Mouse (Mus musculus): ENCODE measurements at regions not wholly inside any gene's neighbourhood (a gene's known extent, or its start where the extent isn't known, plus 50 kb on each side); places are given as distances from the start of the nearest gene placed in this dataset.
A peak's percentile ranks its signal among the peaks of the same experiment; 100 is the strongest.

DNA sequence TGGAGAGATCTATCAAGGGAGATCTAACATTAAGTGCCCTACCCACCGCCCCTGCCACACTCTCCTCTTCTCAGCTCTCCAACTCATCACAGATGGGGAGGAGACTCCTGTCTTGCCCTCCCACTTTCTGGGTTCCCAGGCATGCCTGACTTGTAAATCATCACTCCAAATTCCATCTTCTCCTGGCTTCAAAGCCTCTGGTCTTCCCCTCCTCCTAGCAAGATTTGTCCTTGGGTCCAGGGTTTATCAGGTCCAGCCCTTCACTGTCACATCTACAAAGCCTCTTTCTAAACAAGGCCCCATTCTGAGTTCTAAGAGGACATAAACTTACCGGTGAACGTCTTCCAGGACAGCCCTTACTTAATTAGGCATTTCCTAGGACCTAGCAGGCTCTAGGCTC is 73.3 kb upstream of the Col5a1 start:
- no peak for DNase-seq (ENCODE audit: low spot score in 2 of 2)

DNA sequence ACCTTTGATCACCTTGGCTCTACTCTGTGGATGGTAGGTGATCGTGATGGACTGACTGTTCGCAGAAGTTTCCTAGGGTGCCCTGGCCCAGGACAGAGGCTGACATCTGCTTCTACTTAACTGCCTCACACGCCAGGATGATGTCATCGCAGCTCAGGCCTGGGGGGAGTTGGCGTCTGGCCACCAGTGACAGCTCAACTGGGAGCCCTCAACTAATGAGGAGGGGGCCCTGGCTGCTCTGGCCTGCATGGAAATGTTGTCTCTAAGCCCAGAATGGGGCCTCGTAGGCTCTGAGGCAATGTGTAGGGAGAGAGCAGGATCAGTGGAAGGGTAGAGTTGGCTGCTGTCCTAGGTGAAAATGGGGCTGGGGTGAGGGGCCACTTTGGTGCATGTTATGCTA is 72.9 kb upstream of the Col5a1 start:
- no peak for DNase-seq (ENCODE audit: low spot score in 2 of 2)

DNA sequence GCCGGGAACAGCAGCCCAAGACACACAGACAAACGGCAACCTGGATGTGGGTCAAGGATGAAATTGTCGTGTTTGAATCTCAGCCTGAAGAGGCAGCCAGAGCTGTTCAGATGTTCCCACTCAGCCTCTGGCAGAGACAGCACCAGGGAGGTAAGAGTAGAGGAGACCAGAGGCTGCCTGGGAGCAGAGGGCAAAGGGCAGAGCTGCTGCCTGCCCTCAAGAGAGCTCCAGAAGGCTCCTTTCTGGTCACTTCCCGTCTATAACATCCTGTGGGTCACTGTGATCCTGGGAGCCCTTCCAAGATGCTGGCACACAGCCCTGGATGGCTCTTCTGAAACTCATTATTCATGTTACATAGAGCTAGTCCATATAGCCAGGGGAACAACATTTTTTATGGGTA is 67.6 kb upstream of the Col5a1 start:
- DNase-seq (ENCODE audit: low spot score in 2 of 2), result no peak

DNA sequence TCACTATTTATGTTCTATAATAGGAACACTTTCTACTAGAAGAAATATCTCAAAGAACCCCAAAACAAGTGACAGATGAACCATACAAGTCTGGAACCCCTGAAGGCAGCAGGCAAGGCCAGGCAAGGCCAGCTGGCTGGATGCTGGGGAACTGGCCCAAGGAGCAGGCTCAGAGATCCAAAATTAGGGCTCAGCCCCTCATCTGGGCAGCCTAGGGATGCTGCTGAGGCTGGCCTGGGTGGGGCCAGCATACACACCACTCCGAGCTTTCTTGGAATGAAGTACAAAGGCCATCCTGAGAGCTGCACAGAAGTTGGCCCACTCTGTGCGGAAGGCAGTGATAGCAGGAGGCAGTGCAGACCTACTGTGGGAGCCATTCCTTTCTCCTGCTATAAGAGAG is 59.4 kb upstream of the Col5a1 start:
- no peak for DNase-seq (ENCODE audit: low spot score in 2 of 2)

DNA sequence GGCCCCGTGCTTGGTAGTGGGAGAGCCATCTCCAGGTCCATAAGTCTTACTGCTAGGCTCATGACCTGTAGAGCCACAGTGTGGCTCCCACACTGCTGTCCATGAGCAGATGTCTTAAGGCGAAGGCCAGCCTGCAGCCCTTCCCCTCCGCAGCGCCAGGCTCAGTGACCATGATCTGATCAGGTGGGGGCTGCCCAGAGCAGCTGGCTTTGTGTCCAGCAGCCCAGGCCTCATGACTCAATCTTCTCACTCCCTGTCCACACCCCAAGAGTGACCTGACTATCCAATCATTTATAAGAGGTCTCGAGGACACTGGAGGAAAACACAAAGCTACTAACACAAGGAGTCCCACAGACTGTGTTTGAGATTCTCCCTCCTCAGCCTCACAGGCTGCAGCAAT is 58.6 kb upstream of the Col5a1 start:
- DNase-seq (ENCODE audit: low spot score in 2 of 2), result no peak

DNA sequence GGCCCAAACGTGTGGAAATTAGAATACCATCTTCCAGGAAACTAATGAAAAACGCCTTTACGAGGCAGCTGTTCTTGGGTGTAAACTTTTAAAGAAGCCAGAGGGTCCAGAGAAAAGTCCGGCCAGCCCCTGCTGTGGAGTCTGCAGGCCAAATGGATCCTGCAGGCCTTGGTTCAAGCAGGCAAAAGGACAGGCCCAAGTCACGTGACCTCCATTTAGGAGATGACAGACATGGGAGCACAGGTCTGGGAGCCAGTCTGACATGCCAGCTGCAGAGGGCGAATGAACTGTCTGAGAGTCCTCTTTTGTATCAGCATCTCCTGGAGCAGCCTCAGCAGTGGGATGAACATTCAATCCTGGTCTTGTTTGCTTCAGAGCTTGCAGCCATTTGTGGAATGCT is 58.0 kb upstream of the Col5a1 start:
- no peak for DNase-seq (ENCODE audit: low spot score in 2 of 2)

DNA sequence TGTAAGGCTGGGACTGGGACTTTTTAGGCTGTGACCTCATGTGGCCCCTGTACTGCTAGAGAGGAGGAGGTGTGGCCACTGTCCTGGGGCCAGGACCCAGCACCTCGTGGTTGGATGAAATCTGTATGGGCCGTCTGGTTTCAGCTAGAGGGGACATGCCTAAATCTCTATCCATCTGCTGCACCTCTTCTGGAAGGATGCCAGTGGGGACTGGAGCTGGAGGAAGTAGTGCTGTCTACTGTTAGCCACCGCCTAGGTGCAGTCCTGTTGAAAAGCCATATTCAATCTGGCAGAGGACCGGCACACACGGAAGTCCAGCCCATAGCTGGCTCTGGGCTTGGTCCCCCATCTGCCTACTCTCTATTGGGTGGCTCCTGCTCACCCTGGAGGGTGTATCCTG is 56.7 kb upstream of the Col5a1 start:
- DNase-seq (ENCODE audit: low spot score in 2 of 2), result no peak

DNA sequence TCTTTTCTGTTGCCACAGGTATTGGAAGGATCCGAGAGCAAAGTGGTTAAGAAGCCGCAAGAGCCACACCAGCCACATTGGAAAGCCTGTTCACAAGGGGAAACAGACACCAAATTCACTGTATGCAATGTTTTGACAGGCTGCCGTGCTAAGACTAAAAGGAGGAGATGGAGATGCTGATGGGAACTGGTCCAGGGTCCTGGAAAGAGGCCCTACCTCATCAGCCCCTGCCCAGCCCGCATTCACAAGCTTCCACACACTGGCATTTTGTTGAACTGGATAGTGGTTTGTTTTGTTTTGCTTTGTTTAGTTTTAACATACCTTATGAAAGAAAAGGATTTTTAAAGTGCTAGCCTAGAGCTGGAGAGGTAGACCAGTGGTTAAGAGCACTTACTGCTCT is 51.3 kb upstream of the Col5a1 start:
- DNase-seq (ENCODE audit: low spot score in 2 of 2), result no peak

DNA sequence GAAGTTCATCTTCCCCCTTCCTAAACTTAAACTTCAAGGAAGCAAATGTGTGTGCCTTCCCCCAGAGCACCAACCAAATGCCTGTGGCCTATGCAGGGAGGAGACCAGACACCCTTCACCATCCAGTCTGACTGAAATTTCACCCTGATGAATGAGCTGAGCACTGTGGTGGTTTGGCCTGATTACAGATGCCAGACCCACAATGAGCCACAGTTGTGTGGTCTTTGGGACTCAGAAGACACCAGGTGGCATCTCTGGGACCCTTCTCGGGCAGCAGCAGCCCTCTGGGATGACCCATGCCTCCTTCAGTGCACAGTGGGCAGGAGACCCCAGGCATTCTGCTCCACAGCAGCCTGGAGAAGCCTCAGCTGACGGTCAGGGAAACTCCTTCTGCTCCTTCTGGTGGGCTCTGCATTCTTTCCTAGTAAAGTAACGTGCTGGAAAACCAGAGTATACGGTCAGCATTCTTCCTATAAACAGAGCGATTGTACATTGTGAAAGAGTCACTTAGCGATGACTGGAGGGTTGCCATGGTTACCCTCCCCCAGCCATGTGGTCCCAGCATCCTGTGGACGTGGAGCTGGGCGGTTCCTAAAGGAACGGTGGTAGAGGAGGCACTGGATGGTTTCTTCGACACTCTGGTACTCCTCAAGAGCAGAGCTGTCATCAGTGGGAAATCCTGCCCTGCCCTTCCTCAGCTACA is 50.3 kb upstream of the Col5a1 start:
- peak; percentile 54 to 57 for DNase-seq (ENCODE audit: low spot score in 2 of 2)

All from right cerebral cortex, postnatal 36 days (tissue).